Mouse (Mus musculus): ENCODE results near the gene Gm5941. TPM values are rescaled to one million over a fixed set of nuclear protein-coding genes. Genes with fewer than 3 reads are reported as not detected.
"Not testable (repeated sequence)": the region's sequence is repeated elsewhere in the genome, so short reads cannot be mapped to it uniquely, and the experiment has no call there.

Gene Gm5941
- polyA plus RNA-seq (2012; rRNA removed), result not detected in 2 replicates

DNA sequence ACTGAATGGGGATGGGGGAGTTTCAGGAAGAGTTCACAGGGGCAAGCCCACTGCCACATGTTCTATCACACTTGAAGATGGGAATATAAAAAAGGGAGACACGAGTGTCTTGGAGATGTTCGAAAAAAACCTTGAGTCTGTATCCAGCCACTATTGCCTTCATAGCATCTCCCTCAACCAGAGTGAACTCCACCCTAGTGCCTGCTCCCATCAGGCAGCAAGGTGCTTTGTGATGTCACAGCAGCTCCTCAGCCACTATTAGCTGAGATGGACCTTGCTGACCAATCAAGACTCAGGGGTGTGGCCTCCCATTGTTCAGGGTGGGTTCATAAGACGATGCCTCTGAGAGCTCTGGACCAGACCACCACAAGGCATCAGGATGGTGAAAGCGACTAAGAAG lies at the start of gene Gm5941:
Gene Gm5941 (plus strand): TSS at position 301 of the 400 bp plus-strand sequence.
- not testable (repeated sequence) for H3K4me1 ChIP-seq (ENCODE audit: control insufficient read depth, insufficient read depth, insufficient read length); DNase-seq (ENCODE audit: low read depth in 1 of 2, low spot score in 2 of 2); H3K4me3 ChIP-seq (ENCODE audit: extremely low read depth, insufficient read depth, insufficient read length); H3K36me3 ChIP-seq (ENCODE audit: control insufficient read depth, insufficient read depth, low read length); H3K27ac ChIP-seq (ENCODE audit: insufficient read depth, low read length); H3K27me3 ChIP-seq (ENCODE audit: control insufficient read depth, insufficient read depth, low read length)
- 89% methylated on average over 4 of the region's 4 CpGs for WGBS

DNA sequence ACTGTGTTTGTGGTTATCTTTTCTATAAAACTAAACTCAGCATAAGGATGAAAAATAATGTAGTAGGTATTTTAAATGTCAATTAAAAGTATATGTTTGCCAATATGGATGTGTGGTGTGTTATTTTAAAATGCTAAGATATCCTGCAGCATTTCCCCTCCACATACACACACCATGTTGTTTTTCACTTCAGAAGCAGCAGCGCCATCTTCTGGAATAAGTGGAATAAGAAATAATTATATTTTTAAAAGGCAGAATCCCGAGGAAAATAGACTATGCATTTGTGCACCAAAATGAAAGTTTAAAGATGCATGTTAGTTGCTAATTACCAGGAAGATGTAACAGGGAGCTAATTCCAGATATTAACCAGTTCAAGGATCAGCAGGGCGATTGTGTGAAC lies 29.3 kb upstream of the Gm5941 start:
- no peak for DNase-seq (ENCODE audit: low read depth in 1 of 2, low spot score in 2 of 2)
- Histone ChIP-seq H3K4me1 (ENCODE audit: control insufficient read depth, insufficient read depth, insufficient read length) (no peaks in the 10 kb centered on the region), H3K36me3 (ENCODE audit: control insufficient read depth, insufficient read depth, low read length) (no peaks in the 10 kb centered on the region), H3K4me3 (ENCODE audit: extremely low read depth, insufficient read depth, insufficient read length) (no peak overlapping the region), H3K27me3 (ENCODE audit: control insufficient read depth, insufficient read depth, low read length) (no peaks in the 10 kb centered on the region), H3K27ac (ENCODE audit: insufficient read depth, low read length) (no peak overlapping the region)
- no peak for TF ChIP-seq CTCF (IDR thresholded peaks at IDR 0.05; ENCODE audit: extremely low read depth, insufficient read depth, insufficient read length, insufficient replicate concordance)
- TF ChIP-seq POLR2A (IDR thresholded peaks at IDR 0.05; ENCODE audit: low read depth, low read length), result no peak
- WGBS, result 44% methylated on average over 3 of the region's 3 CpGs

DNA sequence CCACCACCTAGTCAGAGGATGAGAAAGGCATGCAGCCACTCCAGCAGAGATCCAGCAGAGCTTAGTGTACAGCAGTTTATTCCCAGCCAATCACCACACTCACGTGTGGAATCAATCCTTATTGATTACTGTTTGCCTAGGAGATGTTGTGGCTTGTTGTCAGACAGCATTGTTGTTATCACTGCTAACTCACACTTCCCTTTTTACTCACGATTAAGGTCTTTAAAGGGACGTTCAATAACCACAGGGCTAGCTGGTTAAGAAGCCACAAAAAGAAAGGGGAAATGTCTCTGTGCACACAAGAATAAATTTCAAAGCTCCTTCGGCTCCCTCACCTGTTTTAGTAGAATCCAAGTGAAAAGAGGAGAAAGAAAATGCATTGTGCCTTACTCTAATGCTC lies 25.0 kb upstream of the Gm5941 start:
- H3K4me1 ChIP-seq (ENCODE audit: control insufficient read depth, insufficient read depth, insufficient read length), result no peaks in the 10 kb centered on the region
- DNase-seq (ENCODE audit: low read depth in 1 of 2, low spot score in 2 of 2), result no peak
- H3K36me3 ChIP-seq (ENCODE audit: control insufficient read depth, insufficient read depth, low read length), result no peaks in the 10 kb centered on the region
- H3K27me3 ChIP-seq (ENCODE audit: control insufficient read depth, insufficient read depth, low read length), result no peaks in the 10 kb centered on the region
- TF ChIP-seq POLR2A (IDR thresholded peaks at IDR 0.05; ENCODE audit: low read depth, low read length), result no peak
- no peak overlapping the region for H3K4me3 ChIP-seq (ENCODE audit: extremely low read depth, insufficient read depth, insufficient read length)
- no peak overlapping the region for H3K27ac ChIP-seq (ENCODE audit: insufficient read depth, low read length)
- 23% methylated on average over 4 of the region's 4 CpGs for WGBS

DNA sequence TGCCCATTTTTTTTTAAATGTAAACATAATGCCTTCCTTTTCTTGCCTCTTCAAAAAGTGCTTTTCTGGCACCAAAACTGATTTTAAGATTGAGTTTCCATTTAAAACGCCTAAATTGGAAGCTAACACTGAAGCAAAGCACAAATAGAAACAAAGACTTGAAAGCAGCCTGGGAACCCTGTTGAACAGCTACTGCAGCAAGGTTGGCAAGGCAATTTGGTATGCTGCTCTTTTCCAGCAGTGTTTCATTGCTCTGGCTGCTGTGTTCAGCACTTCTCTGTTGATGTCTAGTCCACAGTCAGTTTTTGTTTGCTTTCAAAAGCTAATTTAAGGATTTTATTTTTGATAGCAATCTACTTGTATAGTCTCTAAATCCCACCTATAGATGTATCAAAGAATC lies 8.5 kb downstream of the Gm5941 start:
- Histone ChIP-seq H3K27ac (ENCODE audit: insufficient read depth, low read length) (no peak overlapping the region), H3K4me3 (ENCODE audit: extremely low read depth, insufficient read depth, insufficient read length) (no peak overlapping the region), H3K4me1 (ENCODE audit: control insufficient read depth, insufficient read depth, insufficient read length) (no peaks in the 10 kb centered on the region), H3K27me3 (ENCODE audit: control insufficient read depth, insufficient read depth, low read length) (no peaks in the 10 kb centered on the region), H3K36me3 (ENCODE audit: control insufficient read depth, insufficient read depth, low read length) (no peaks in the 10 kb centered on the region)
- 45% methylated on average over 1 of the region's 1 CpGs for WGBS
- DNase-seq (ENCODE audit: low read depth in 1 of 2, low spot score in 2 of 2), result no peak
- TF ChIP-seq POLR2A (IDR thresholded peaks at IDR 0.05; ENCODE audit: low read depth, low read length), result no peak
- TF ChIP-seq CTCF (IDR thresholded peaks at IDR 0.05; ENCODE audit: extremely low read depth, insufficient read depth, insufficient read length, insufficient replicate concordance), result no peak

DNA sequence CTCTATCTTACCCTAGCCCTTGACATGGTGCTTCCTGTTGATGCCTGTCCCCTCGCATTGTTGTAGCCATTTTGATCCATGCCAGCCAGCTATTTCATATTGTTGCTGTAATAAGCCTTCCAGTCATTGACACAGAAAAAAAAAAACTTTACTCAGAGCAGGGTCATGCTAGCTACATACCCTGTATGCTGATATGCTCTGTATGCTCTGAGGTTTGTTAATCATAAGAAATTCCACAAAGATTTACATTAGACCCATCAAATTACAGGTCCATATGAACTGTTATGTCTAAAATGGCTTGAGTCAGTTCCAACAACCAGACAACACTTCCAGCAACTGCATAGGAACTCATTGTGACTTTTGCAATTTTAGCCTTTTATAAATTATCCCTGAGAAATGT lies 38.1 kb downstream of the Gm5941 start:
- 58% methylated on average over 1 of the region's 1 CpGs for WGBS
- Histone ChIP-seq H3K4me3 (ENCODE audit: extremely low read depth, insufficient read depth, insufficient read length) (no peak overlapping the region), H3K36me3 (ENCODE audit: control insufficient read depth, insufficient read depth, low read length) (no peaks in the 10 kb centered on the region), H3K27me3 (ENCODE audit: control insufficient read depth, insufficient read depth, low read length) (no peaks in the 10 kb centered on the region), H3K4me1 (ENCODE audit: control insufficient read depth, insufficient read depth, insufficient read length) (no peaks in the 10 kb centered on the region), H3K27ac (ENCODE audit: insufficient read depth, low read length) (no peak overlapping the region)
- DNase-seq (ENCODE audit: low read depth in 1 of 2, low spot score in 2 of 2), result no peak
- TF ChIP-seq POLR2A (IDR thresholded peaks at IDR 0.05; ENCODE audit: low read depth, low read length), result no peak
- TF ChIP-seq CTCF (IDR thresholded peaks at IDR 0.05; ENCODE audit: extremely low read depth, insufficient read depth, insufficient read length, insufficient replicate concordance), result no peak

Other genes with a start within 250 kb of the Gm5941 start
- not detected in 2 replicates for gene Mageb18, start 109.6 kb downstream of the Gm5941 start, polyA plus RNA-seq (2012; rRNA removed)

Data from spleen, adult 2 months (tissue).